Mouse (Mus musculus): ENCODE data around the gene Smug1. TPM values are rescaled to one million over a fixed set of nuclear protein-coding genes. Genes with fewer than 3 reads are reported as not detected.

The Smug1 gene
- 8.7 TPM for polyA plus RNA-seq (2014; fragmentation: Illumina TruSeq; extraction: RNeasy Lipid Tissue Mini Kit (QIAGEN cat#74804); ENCODE audit: low read depth, low replicate concordance)

GRCm38 (mm10) chr15:103167042-103167615, at the start of gene Smug1:
Gene Smug1 (minus strand): TSS chr15:103167092.

Other genes with a start within 250 kb of the Smug1 start
- gene Hoxc13, start 246.0 kb downstream of the Smug1 start, polyA plus RNA-seq (2014; fragmentation: Illumina TruSeq; extraction: RNeasy Lipid Tissue Mini Kit (QIAGEN cat#74804); ENCODE audit: low read depth, low replicate concordance): not detected
- gene Hoxc12, start 230.3 kb downstream of the Smug1 start, polyA plus RNA-seq (2014; fragmentation: Illumina TruSeq; extraction: RNeasy Lipid Tissue Mini Kit (QIAGEN cat#74804); ENCODE audit: low read depth, low replicate concordance): not detected
- not detected for gene Hoxc11, start 212.7 kb downstream of the Smug1 start, polyA plus RNA-seq (2014; fragmentation: Illumina TruSeq; extraction: RNeasy Lipid Tissue Mini Kit (QIAGEN cat#74804); ENCODE audit: low read depth, low replicate concordance)
- not detected for gene Hoxc10, start 200.3 kb downstream of the Smug1 start, polyA plus RNA-seq (2014; fragmentation: Illumina TruSeq; extraction: RNeasy Lipid Tissue Mini Kit (QIAGEN cat#74804); ENCODE audit: low read depth, low replicate concordance)
- not detected for gene Hoxc5, start 199.6 kb downstream of the Smug1 start, polyA plus RNA-seq (2014; fragmentation: Illumina TruSeq; extraction: RNeasy Lipid Tissue Mini Kit (QIAGEN cat#74804); ENCODE audit: low read depth, low replicate concordance)
- gene Hoxc9, start 190.7 kb downstream of the Smug1 start, polyA plus RNA-seq (2014; fragmentation: Illumina TruSeq; extraction: RNeasy Lipid Tissue Mini Kit (QIAGEN cat#74804); ENCODE audit: low read depth, low replicate concordance): not detected
- gene Hoxc8, start 176.5 kb downstream of the Smug1 start, polyA plus RNA-seq (2014; fragmentation: Illumina TruSeq; extraction: RNeasy Lipid Tissue Mini Kit (QIAGEN cat#74804); ENCODE audit: low read depth, low replicate concordance): not detected
- gene Hoxc6, start 168.8 kb downstream of the Smug1 start, polyA plus RNA-seq (2014; fragmentation: Illumina TruSeq; extraction: RNeasy Lipid Tissue Mini Kit (QIAGEN cat#74804); ENCODE audit: low read depth, low replicate concordance): not detected
- gene Hoxc4, start 148.2 kb downstream of the Smug1 start, polyA plus RNA-seq (2014; fragmentation: Illumina TruSeq; extraction: RNeasy Lipid Tissue Mini Kit (QIAGEN cat#74804); ENCODE audit: low read depth, low replicate concordance): not detected
- gene Cbx5, start 72.7 kb upstream of the Smug1 start, polyA plus RNA-seq (2014; fragmentation: Illumina TruSeq; extraction: RNeasy Lipid Tissue Mini Kit (QIAGEN cat#74804); ENCODE audit: low read depth, low replicate concordance): 32.8 TPM
- gene Hnrnpa1, start 73.3 kb upstream of the Smug1 start, polyA plus RNA-seq (2014; fragmentation: Illumina TruSeq; extraction: RNeasy Lipid Tissue Mini Kit (QIAGEN cat#74804); ENCODE audit: low read depth, low replicate concordance): 211 TPM
- not detected for gene Nfe2, start 91.3 kb upstream of the Smug1 start, polyA plus RNA-seq (2014; fragmentation: Illumina TruSeq; extraction: RNeasy Lipid Tissue Mini Kit (QIAGEN cat#74804); ENCODE audit: low read depth, low replicate concordance)
- gene Copz1, start 105.6 kb upstream of the Smug1 start, polyA plus RNA-seq (2014; fragmentation: Illumina TruSeq; extraction: RNeasy Lipid Tissue Mini Kit (QIAGEN cat#74804); ENCODE audit: low read depth, low replicate concordance): 67.1 TPM
- gene Gpr84, start 143.5 kb upstream of the Smug1 start, polyA plus RNA-seq (2014; fragmentation: Illumina TruSeq; extraction: RNeasy Lipid Tissue Mini Kit (QIAGEN cat#74804); ENCODE audit: low read depth, low replicate concordance): not detected
- gene Zfp385a, start 173.0 kb upstream of the Smug1 start, polyA plus RNA-seq (2014; fragmentation: Illumina TruSeq; extraction: RNeasy Lipid Tissue Mini Kit (QIAGEN cat#74804); ENCODE audit: low read depth, low replicate concordance): 11.8 TPM
- 35.8 TPM for gene Itga5, start 199.7 kb upstream of the Smug1 start, polyA plus RNA-seq (2014; fragmentation: Illumina TruSeq; extraction: RNeasy Lipid Tissue Mini Kit (QIAGEN cat#74804); ENCODE audit: low read depth, low replicate concordance)

Measured in heart, adult 10 weeks (tissue).